Mouse (Mus musculus) liver, embryonic 11.5 days (tissue): Measurements from ENCODE around the gene Wdr4. TPM values are rescaled to one million over a fixed set of nuclear protein-coding genes. Genes with fewer than 3 reads are reported as not detected.

ENCODE experiments used
- ATAC-seq: fragments of 200-750 bp; cut with Nextera tagmentation; replicated peaks from 2 replicates; pipeline ENCODE4 v1.8.0; 2017; ENCODE audit warnings: moderate number of reproducible peaks, mild to moderate bottlenecking, moderate TSS enrichment, moderate library complexity; ENCODE audit not compliant: low FRiP score
- DNase-seq: peaks from one replicate; pipeline ENCODE4 v3.0.0-alpha.2; 2017; ENCODE audit warnings: low spot score
- H3K27ac ChIP-seq: fragments of 300-500 bp; sonication (generic); 2 replicates; pipeline ENCODE4 v1.5.1; 2014; ENCODE audit warnings: mild to moderate bottlenecking, low read depth, low read length, control low read depth
- H3K27me3 ChIP-seq: fragments of 300-500 bp; sonication (generic); replicated peaks from 2 replicates; pipeline ENCODE4 v1.6.1; 2014; ENCODE audit warnings: low read length, mixed read lengths; ENCODE audit not compliant: control insufficient read depth, insufficient read depth
- H3K36me3 ChIP-seq: fragments of 300-500 bp; sonication (generic); 2 replicates; pipeline ENCODE4 v1.6.1; 2014; ENCODE audit warnings: mild to moderate bottlenecking, low read length, moderate library complexity, mixed read lengths; ENCODE audit not compliant: control insufficient read depth, insufficient read depth
- H3K4me1 ChIP-seq: fragments of 300-500 bp; sonication (generic); replicated peaks from 2 replicates; pipeline ENCODE4 v1.6.1; 2014; ENCODE audit warnings: low read length, mixed read lengths; ENCODE audit not compliant: control insufficient read depth, insufficient read depth
- H3K4me2 ChIP-seq: fragments of 300-500 bp; sonication (generic); 2 replicates; pipeline ENCODE4 v1.6.1; 2014; ENCODE audit warnings: mild to moderate bottlenecking, control low read depth, moderate library complexity
- H3K4me3 ChIP-seq: fragments of 300-500 bp; sonication (generic); 2 replicates; pipeline ENCODE4 v1.5.1; 2014; ENCODE audit warnings: low read depth, low read length, control low read depth
- H3K9ac ChIP-seq: fragments of 300-500 bp; sonication (generic); 2 replicates; pipeline ENCODE4 v1.6.1; 2014; ENCODE audit warnings: low read depth, low read length, control low read depth
- H3K9me3 ChIP-seq: fragments of 300-500 bp; sonication (generic); 2 replicates; pipeline ENCODE4 v1.6.1; 2016; ENCODE audit warnings: low read length, inconsistent platforms, mixed read lengths; ENCODE audit not compliant: control insufficient read depth
- WGBS: fragments of 180-500 bp; shearing (Covaris S2); extraction: QIAGEN DNeasy Blood & Tissue Kit; methylation state at CpG from one replicate; pipeline ENCODE4 v1.1.7; 2014; 5-methylcytosine and 5-hydroxymethylcytosine counted together
- polyA plus RNA-seq: library from polyadenylated mRNA; unstranded; fragments of >200 nt; fragmentation: Nextera tagmentation; extraction: Ambion mirVana; gene quantifications from 2 replicates; pipeline ENCODE4 v1.2.1, GENCODE M21; 2014

The Wdr4 gene
- polyA plus RNA-seq, 1 experiment from 2014 or later: 65.1 TPM

- Histone ChIP-seq H3K9me3 (no peaks in the 10 kb centered on the region), H3K36me3 (peaks cover 28% of the 10 kb centered on the region), H3K27me3 (no peaks in the 10 kb centered on the region), H3K4me3 (no peak overlapping the region), H3K9ac (no peak overlapping the region), H3K27ac (no peak overlapping the region), H3K4me1 (0 out of 2 replicates have a peak, but pooled peaks cover 5% of the 10 kb centered on the region), H3K4me2 (no peak overlapping the region)
- ATAC-seq (no peak), DNase-seq (no peak)
- 88% methylated on average over 3 of the region's 3 CpGs for WGBS
Observed at GRCm38 (mm10) chr17:31525816-31526215, 6.0 kb upstream of the Wdr4 start.

GRCm38 (mm10) chr17:31525114-31525513 is 5.3 kb upstream of the Wdr4 start:
- WGBS: 89% methylated on average over 4 of the region's 4 CpGs
- no peaks in the 10 kb centered on the region for H3K27me3 ChIP-seq
- 0 out of 2 replicates have a peak, but pooled peaks cover 5% of the 10 kb centered on the region for H3K4me1 ChIP-seq
- H3K36me3 ChIP-seq: peaks cover 26% of the 10 kb centered on the region
- H3K9me3 ChIP-seq: no peaks in the 10 kb centered on the region
- no peak overlapping the region for H3K9ac ChIP-seq
- no peak overlapping the region for H3K4me3 ChIP-seq
- no peak overlapping the region for H3K27ac ChIP-seq
- H3K4me2 ChIP-seq: no peak overlapping the region
- ATAC-seq (no peak), DNase-seq (no peak)

GRCm38 (mm10) chr17:31521948-31522347 is 2.2 kb upstream of the Wdr4 start:
- H3K36me3 ChIP-seq: peaks cover 12% of the 10 kb centered on the region; the same call in 1 of the 2 replicates
- H3K4me3 ChIP-seq: no peak overlapping the region
- no peak overlapping the region for H3K27ac ChIP-seq
- H3K9ac ChIP-seq: no peak overlapping the region
- H3K4me2 ChIP-seq: no peak overlapping the region; the same call in 1 of the 2 replicates
- ATAC-seq (no peak), DNase-seq (no peak)
- H3K9me3 ChIP-seq: no peaks in the 10 kb centered on the region
- 90% methylated on average over 6 of the region's 6 CpGs for WGBS
- peaks cover 8% of the 10 kb centered on the region; the same call in 1 of the 2 replicates for H3K4me1 ChIP-seq
- no peaks in the 10 kb centered on the region for H3K27me3 ChIP-seq

- H3K4me2 ChIP-seq: peak overlapping the region; percentile 82
- no peak for ATAC-seq
- H3K27ac ChIP-seq: no peak overlapping the region
- peak overlapping the region; percentile 91 for H3K4me3 ChIP-seq
- H3K4me1 ChIP-seq: peaks cover 8% of the 10 kb centered on the region; the same call in 1 of the 2 replicates
- H3K27me3 ChIP-seq: no peaks in the 10 kb centered on the region
- H3K36me3 ChIP-seq: peaks cover 10% of the 10 kb centered on the region; the same call in 1 of the 2 replicates
- peak overlapping the region; percentile 77 for H3K9ac ChIP-seq
- DNase-seq: no peak
- 17% methylated on average over 3 of the region's 3 CpGs for WGBS
- H3K9me3 ChIP-seq: no peaks in the 10 kb centered on the region
Observed at GRCm38 (mm10) chr17:31520895-31521294, 1.1 kb upstream of the Wdr4 start.

GRCm38 (mm10) chr17:31519344-31519945 is 335 bp downstream of the Wdr4 start:
- 3% methylated on average over 7 of the region's 7 CpGs for WGBS
- Histone ChIP-seq H3K27ac (peak overlapping the region; percentile 47), H3K4me3 (peak overlapping the region; percentile 91), H3K27me3 (no peaks in the 10 kb centered on the region), H3K9me3 (no peaks in the 10 kb centered on the region), H3K36me3 (peaks cover 8% of the 10 kb centered on the region; the same call in 1 of the 2 replicates), H3K9ac (peak overlapping the region; percentile 39; the same call in 1 of the 2 replicates), H3K4me1 (peaks cover 8% of the 10 kb centered on the region; the same call in 1 of the 2 replicates), H3K4me2 (peak overlapping the region; percentile 82)
- DNase-seq (no peak), ATAC-seq (peak; percentile 44)

GRCm38 (mm10) chr17:31514696-31515095 is 5.1 kb downstream of the Wdr4 start:
- Histone ChIP-seq H3K27ac (no peak overlapping the region), H3K4me2 (no peak overlapping the region), H3K4me3 (no peak overlapping the region), H3K36me3 (peaks cover 4% of the 10 kb centered on the region), H3K9me3 (no peaks in the 10 kb centered on the region), H3K9ac (no peak overlapping the region), H3K27me3 (no peaks in the 10 kb centered on the region), H3K4me1 (peaks cover 11% of the 10 kb centered on the region)
- ATAC-seq: no peak
- no peak for DNase-seq
- 64% methylated on average over 1 of the region's 1 CpGs for WGBS

GRCm38 (mm10) chr17:31512593-31512992 is 7.2 kb downstream of the Wdr4 start:
- Histone ChIP-seq H3K4me2 (peak overlapping the region; percentile 88), H3K9me3 (no peaks in the 10 kb centered on the region), H3K27me3 (no peaks in the 10 kb centered on the region), H3K36me3 (peaks cover 22% of the 10 kb centered on the region), H3K4me1 (peaks cover 7% of the 10 kb centered on the region), H3K27ac (no peak overlapping the region; the same call in 1 of the 2 replicates), H3K9ac (peak overlapping the region; percentile 93), H3K4me3 (peak overlapping the region; percentile 94)
- ATAC-seq (peak; percentile 48; the same call in 1 of the 2 replicates), DNase-seq (no peak)
- 24% methylated on average over 6 of the region's 6 CpGs for WGBS

GRCm38 (mm10) chr17:31511792-31512495 is 7.8 kb downstream of the Wdr4 start:
- H3K4me2 ChIP-seq: peak overlapping the region; percentile 88
- no peaks in the 10 kb centered on the region for H3K9me3 ChIP-seq
- peak overlapping the region; percentile 93 for H3K9ac ChIP-seq
- H3K4me1 ChIP-seq: peaks cover 7% of the 10 kb centered on the region
- H3K27me3 ChIP-seq: no peaks in the 10 kb centered on the region
- peak overlapping the region; percentile 84 for H3K27ac ChIP-seq
- peak overlapping the region; percentile 94 for H3K4me3 ChIP-seq
- DNase-seq: peak; percentile 91
- peak; percentile 91 for ATAC-seq
- 1% methylated on average over 56 of the region's 56 CpGs for WGBS
- peaks cover 25% of the 10 kb centered on the region for H3K36me3 ChIP-seq
